Mouse (Mus musculus) G1E (cell line): ENCODE data around the gene Rasa4.

Experiments
- CTCF ChIP-seq: IDR thresholded peaks from 2 replicates; pipeline ENCODE4 v1.5.1; 2012; ENCODE audit warnings: low read depth, low read length, inconsistent platforms, mixed read lengths
- GATA1 ChIP-seq: IDR thresholded peaks from 2 replicates; pipeline ENCODE4 v1.6.1; 2012; ENCODE audit warnings: borderline replicate concordance, low read length, inconsistent platforms, mixed read lengths
- GATA2 ChIP-seq: IDR thresholded peaks from 2 replicates; pipeline ENCODE4 v1.6.1; 2012; ENCODE audit warnings: low read depth, low read length, inconsistent platforms, borderline replicate concordance
- TAL1 ChIP-seq: conservative IDR thresholded peaks from 2 replicates; pipeline ENCODE4 v1.6.1; 2012; ENCODE audit warnings: low read depth, low read length, inconsistent platforms, mixed read lengths

DNA sequence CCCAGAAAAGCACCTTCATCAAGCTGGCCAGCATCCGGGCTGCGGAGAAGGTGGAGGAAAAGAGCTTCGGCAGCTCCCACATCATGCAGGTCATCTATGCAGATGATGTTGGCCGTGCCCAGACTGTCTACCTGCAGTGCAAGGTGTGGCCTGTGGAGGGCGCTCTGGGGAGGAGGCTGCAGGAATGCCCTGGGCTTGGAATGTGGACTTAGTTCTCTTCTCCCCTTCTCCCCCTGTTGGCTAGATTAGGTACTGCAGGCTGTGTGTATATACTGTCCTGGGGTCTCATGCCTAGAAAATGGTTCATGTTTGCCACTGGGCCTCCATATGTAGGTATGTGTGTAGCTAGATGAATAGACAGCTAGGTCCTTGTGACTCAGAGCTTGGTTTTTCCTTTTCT, 20.8 kb downstream of the Rasa4 start:
- TF ChIP-seq GATA1 (no peak), CTCF (peak; percentile 75), GATA2 (no peak), TAL1 (no peak)
